Mouse (Mus musculus): ENCODE measurements around the gene Gps1. TPM values are rescaled to one million over a fixed set of nuclear protein-coding genes. Genes with fewer than 3 reads are reported as not detected.
A peak's percentile ranks its signal among the peaks of the same experiment; 100 is the strongest.
"Not testable (repeated sequence)": the region's sequence is repeated elsewhere in the genome, so short reads cannot be mapped to it uniquely, and the experiment has no call there.

The Gps1 gene
- polyA plus RNA-seq, 1 experiment from 2014 or later: 273 TPM

- H3K9ac ChIP-seq (replicated peaks); H3K27me3 ChIP-seq; H3K4me3 ChIP-seq (replicated peaks); H3K27ac ChIP-seq; H3K4me2 ChIP-seq (replicated peaks); H3K4me1 ChIP-seq (replicated peaks); ATAC-seq; H3K9me3 ChIP-seq; H3K36me3 ChIP-seq: not testable (repeated sequence)
- WGBS: 77% methylated on average over 4 of the region's 7 CpGs
These were observed 17.0 kb upstream of the Gps1 start for GRCm38 (mm10) chr11:120767023-120767422.

- Histone ChIP-seq H3K4me1 (replicated peaks) (no peaks in the 10 kb centered on the region), H3K36me3 (no peaks in the 10 kb centered on the region), H3K4me2 (replicated peaks) (no peak overlapping the region), H3K9me3 (no peaks in the 10 kb centered on the region), H3K27me3 (no peaks in the 10 kb centered on the region), H3K27ac (no peak overlapping the region), H3K4me3 (replicated peaks) (no peak overlapping the region), H3K9ac (replicated peaks) (no peak overlapping the region)
- WGBS: 62% methylated on average over 1 of the region's 1 CpGs
- ATAC-seq: no peak
These were observed 15.9 kb upstream of the Gps1 start for GRCm38 (mm10) chr11:120768206-120768605.

- 81% methylated on average over 3 of the region's 3 CpGs for WGBS
- no peak overlapping the region for H3K27ac ChIP-seq
- no peak for ATAC-seq
- H3K27me3 ChIP-seq: no peaks in the 10 kb centered on the region
- no peak overlapping the region for H3K4me3 ChIP-seq (replicated peaks)
- no peak overlapping the region for H3K4me2 ChIP-seq (replicated peaks)
- H3K4me1 ChIP-seq (replicated peaks): peaks cover 13% of the 10 kb centered on the region; the same call in 1 of the 2 replicates
- no peak overlapping the region for H3K9ac ChIP-seq (replicated peaks)
- no peaks in the 10 kb centered on the region for H3K36me3 ChIP-seq
- H3K9me3 ChIP-seq: no peaks in the 10 kb centered on the region
These were observed 11.3 kb upstream of the Gps1 start for GRCm38 (mm10) chr11:120772749-120773148.

GRCm38 (mm10) chr11:120773463-120774190, 10.4 kb upstream of the Gps1 start:
- Histone ChIP-seq H3K4me1 (replicated peaks) (peaks cover 13% of the 10 kb centered on the region; the same call in 1 of the 2 replicates), H3K27me3 (no peaks in the 10 kb centered on the region), H3K9me3 (no peaks in the 10 kb centered on the region), H3K36me3 (no peaks in the 10 kb centered on the region), H3K27ac (no peak overlapping the region), H3K4me3 (replicated peaks) (no peak overlapping the region), H3K4me2 (replicated peaks) (no peak overlapping the region), H3K9ac (replicated peaks) (no peak overlapping the region)
- WGBS: 87% methylated on average over 7 of the region's 7 CpGs
- no peak for ATAC-seq

GRCm38 (mm10) chr11:120775774-120776469, 8.2 kb upstream of the Gps1 start:
- H3K27me3 ChIP-seq: no peaks in the 10 kb centered on the region
- H3K4me3 ChIP-seq (replicated peaks): no peak overlapping the region
- H3K9me3 ChIP-seq: no peaks in the 10 kb centered on the region
- H3K9ac ChIP-seq (replicated peaks): no peak overlapping the region
- 27% methylated on average over 15 of the region's 15 CpGs for WGBS
- peak; percentile 88 for ATAC-seq
- peaks cover 13% of the 10 kb centered on the region; the same call in 1 of the 2 replicates for H3K4me1 ChIP-seq (replicated peaks)
- H3K4me2 ChIP-seq (replicated peaks): no peak overlapping the region
- H3K27ac ChIP-seq: no peak overlapping the region
- peaks cover 13% of the 10 kb centered on the region for H3K36me3 ChIP-seq

- Histone ChIP-seq H3K9me3 (no peaks in the 10 kb centered on the region), H3K4me2 (replicated peaks) (no peak overlapping the region), H3K4me1 (replicated peaks) (peaks cover 13% of the 10 kb centered on the region; the same call in 1 of the 2 replicates), H3K9ac (replicated peaks) (no peak overlapping the region), H3K27me3 (no peaks in the 10 kb centered on the region), H3K4me3 (replicated peaks) (no peak overlapping the region), H3K36me3 (peaks cover 22% of the 10 kb centered on the region), H3K27ac (no peak overlapping the region)
- ATAC-seq: no peak
- WGBS: 28% methylated on average over 6 of the region's 6 CpGs
These were observed 6.9 kb upstream of the Gps1 start for GRCm38 (mm10) chr11:120777123-120777522.

- Histone ChIP-seq H3K4me2 (replicated peaks) (no peak overlapping the region), H3K36me3 (peaks cover 29% of the 10 kb centered on the region), H3K4me3 (replicated peaks) (no peak overlapping the region), H3K9ac (replicated peaks) (no peak overlapping the region), H3K9me3 (no peaks in the 10 kb centered on the region), H3K4me1 (replicated peaks) (peaks cover 30% of the 10 kb centered on the region), H3K27me3 (no peaks in the 10 kb centered on the region), H3K27ac (no peak overlapping the region)
- 73% methylated on average over 1 of the region's 1 CpGs for WGBS
- no peak for ATAC-seq
These were observed 4.2 kb upstream of the Gps1 start for GRCm38 (mm10) chr11:120779876-120780275.

- not testable (repeated sequence) for ATAC-seq
- 95% methylated on average over 6 of the region's 6 CpGs for WGBS
These were observed 2.7 kb upstream of the Gps1 start for GRCm38 (mm10) chr11:120781361-120781760.

GRCm38 (mm10) chr11:120783426-120784063, 527 bp upstream of the Gps1 start:
- Histone ChIP-seq H3K4me3 (replicated peaks) (peak overlapping the region; percentile 99), H3K9me3 (no peaks in the 10 kb centered on the region), H3K9ac (replicated peaks) (peak overlapping the region; percentile 95), H3K27ac (peak overlapping the region; percentile 79), H3K36me3 (peaks cover 58% of the 10 kb centered on the region), H3K27me3 (no peaks in the 10 kb centered on the region), H3K4me2 (replicated peaks) (peak overlapping the region; percentile 100), H3K4me1 (replicated peaks) (peaks cover 30% of the 10 kb centered on the region)
- 1% methylated on average over 42 of the region's 42 CpGs for WGBS
- ATAC-seq: peak; percentile 55

More at GRCm38 (mm10) chr11:120781361-120781760, 2.7 kb upstream of the Gps1 start:
- not testable (repeated sequence) for H3K4me3 ChIP-seq (replicated peaks); H3K27me3 ChIP-seq; H3K27ac ChIP-seq; H3K4me2 ChIP-seq (replicated peaks); H3K9ac ChIP-seq (replicated peaks); H3K9me3 ChIP-seq
- H3K4me1 ChIP-seq (replicated peaks): peaks cover 41% of the 10 kb centered on the region
- peaks cover 37% of the 10 kb centered on the region for H3K36me3 ChIP-seq

GRCm38 (mm10) chr11:120785145-120785544, 1.1 kb downstream of the Gps1 start:
- peak overlapping the region; percentile 95 for H3K9ac ChIP-seq (replicated peaks)
- 35% methylated on average over 9 of the region's 9 CpGs for WGBS
- peaks cover 30% of the 10 kb centered on the region for H3K4me1 ChIP-seq (replicated peaks)
- peak overlapping the region; percentile 99 for H3K4me3 ChIP-seq (replicated peaks)
- H3K27ac ChIP-seq: no peak overlapping the region
- peaks cover 67% of the 10 kb centered on the region for H3K36me3 ChIP-seq
- H3K4me2 ChIP-seq (replicated peaks): peak overlapping the region; percentile 100
- H3K9me3 ChIP-seq: no peaks in the 10 kb centered on the region
- no peaks in the 10 kb centered on the region for H3K27me3 ChIP-seq
- no peak for ATAC-seq

- not testable (repeated sequence) for H3K27ac ChIP-seq; H3K9me3 ChIP-seq; H3K4me3 ChIP-seq (replicated peaks); H3K27me3 ChIP-seq; ATAC-seq; H3K9ac ChIP-seq (replicated peaks); H3K4me2 ChIP-seq (replicated peaks)
- Histone ChIP-seq H3K4me1 (replicated peaks) (peaks cover 17% of the 10 kb centered on the region), H3K36me3 (peaks cover 76% of the 10 kb centered on the region)
- WGBS: 89% methylated on average over 10 of the region's 10 CpGs
These were observed 4.4 kb downstream of the Gps1 start for GRCm38 (mm10) chr11:120788460-120788859.

- Histone ChIP-seq H3K9ac (replicated peaks) (no peak overlapping the region), H3K27ac (no peak overlapping the region), H3K4me1 (replicated peaks) (peaks cover 16% of the 10 kb centered on the region), H3K4me3 (replicated peaks) (no peak overlapping the region), H3K27me3 (no peaks in the 10 kb centered on the region), H3K36me3 (peaks cover 83% of the 10 kb centered on the region), H3K4me2 (replicated peaks) (no peak overlapping the region), H3K9me3 (no peaks in the 10 kb centered on the region)
- ATAC-seq: no peak
- 89% methylated on average over 4 of the region's 4 CpGs for WGBS
These were observed 5.3 kb downstream of the Gps1 start for GRCm38 (mm10) chr11:120789355-120789754.
